Mouse (Mus musculus): ENCODE measurements at regions not wholly inside any gene's neighbourhood (a gene's known extent, or its start where the extent isn't known, plus 50 kb on each side); places are given as distances from the start of the nearest gene placed in this dataset.

DNA sequence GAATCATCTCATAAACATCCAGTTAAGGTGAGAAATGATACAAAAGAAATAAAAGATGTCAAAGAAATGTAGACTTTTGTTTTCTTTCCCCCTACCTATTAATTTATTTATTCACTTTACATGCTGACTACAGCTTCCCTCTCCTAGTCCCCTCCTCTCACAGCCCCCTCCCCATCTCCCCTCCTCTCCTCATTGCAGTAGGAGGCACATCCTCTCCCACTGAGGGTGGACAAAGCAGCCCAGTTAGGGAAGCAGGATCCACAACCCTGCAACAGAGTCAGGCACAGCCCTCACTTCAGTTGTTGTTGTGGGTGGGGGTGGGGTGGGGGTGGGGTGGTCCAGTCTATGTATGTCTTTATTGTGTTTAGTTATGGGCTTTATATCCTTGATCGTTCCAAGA lies 555.5 kb downstream of the Grin2a start:
- ATAC-seq (ENCODE audit: insufficient read depth) = no peak
- TF ChIP-seq CTCF (IDR thresholded peaks at IDR 0.05; ENCODE audit: low read depth) = no peak
- TF ChIP-seq EP300 (IDR thresholded peaks at IDR 0.05; ENCODE audit: low read depth) = no peak
- no peak overlapping the region for H3K9ac ChIP-seq (replicated peaks)
- WGBS (ENCODE audit: insufficient replicate concordance) = 54% methylated on average over 1 of the region's 1 CpGs
- no peaks in the 10 kb centered on the region for H3K4me1 ChIP-seq (replicated peaks; ENCODE audit: control insufficient read depth in 2 of 2, insufficient read depth in 2 of 2, low read length in 1 of 2)
- H3K4me3 ChIP-seq (ENCODE audit: insufficient read depth in 1 of 2, low read depth in 2 of 2, low read length in 2 of 2) = no peak overlapping the region
- H3K9me3 ChIP-seq (ENCODE audit: control insufficient read depth, low read length) = no peaks in the 10 kb centered on the region
- H3K4me2 ChIP-seq (ENCODE audit: low read depth) = no peak overlapping the region
- no peak overlapping the region for H3K27ac ChIP-seq
- no peaks in the 10 kb centered on the region for H3K27me3 ChIP-seq (ENCODE audit: control insufficient read depth, insufficient read depth, low read length)
- no peaks in the 10 kb centered on the region for H3K36me3 ChIP-seq (replicated peaks; ENCODE audit: control insufficient read depth, insufficient read depth, low read depth)
- no peak for DNase-seq (ENCODE audit: low read depth in 3 of 3, low spot score in 3 of 3)

DNA sequence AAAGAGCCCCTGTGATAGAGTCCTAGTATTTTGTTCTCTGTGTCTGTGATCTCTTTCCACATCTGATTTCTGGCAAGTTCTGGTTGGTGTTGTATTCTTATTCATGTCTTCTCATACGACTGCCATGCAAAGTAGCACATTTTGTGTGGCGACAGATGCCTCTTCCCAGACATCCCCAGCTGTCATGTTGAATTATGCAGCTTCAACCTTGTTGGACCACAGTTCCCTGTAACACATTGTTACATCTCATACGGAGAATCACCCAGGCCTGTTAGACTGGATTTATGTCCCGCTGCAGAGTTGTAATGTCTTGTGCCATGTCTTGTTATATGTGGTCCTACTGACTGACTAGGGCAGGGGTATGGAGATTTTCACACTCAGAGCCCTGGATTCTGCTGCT lies 543.3 kb downstream of the Grin2a start:
- WGBS (ENCODE audit: insufficient replicate concordance) = 59% methylated on average over 4 of the region's 4 CpGs
- no peak overlapping the region for H3K9ac ChIP-seq (replicated peaks)
- H3K36me3 ChIP-seq (replicated peaks; ENCODE audit: control insufficient read depth, insufficient read depth, low read depth) = no peaks in the 10 kb centered on the region
- ATAC-seq (ENCODE audit: insufficient read depth) (no peak), DNase-seq (ENCODE audit: low read depth in 3 of 3, low spot score in 3 of 3) (no peak)
- TF ChIP-seq EP300 (IDR thresholded peaks at IDR 0.05; ENCODE audit: low read depth) = no peak
- TF ChIP-seq CTCF (IDR thresholded peaks at IDR 0.05; ENCODE audit: low read depth) = no peak
- H3K9me3 ChIP-seq (ENCODE audit: control insufficient read depth, low read length) = no peaks in the 10 kb centered on the region
- no peak overlapping the region for H3K27ac ChIP-seq
- no peak overlapping the region for H3K4me2 ChIP-seq (ENCODE audit: low read depth)
- H3K4me1 ChIP-seq (replicated peaks; ENCODE audit: control insufficient read depth in 2 of 2, insufficient read depth in 2 of 2, low read length in 1 of 2) = no peaks in the 10 kb centered on the region
- H3K27me3 ChIP-seq (ENCODE audit: control insufficient read depth, insufficient read depth, low read length) = no peaks in the 10 kb centered on the region
- H3K4me3 ChIP-seq (ENCODE audit: insufficient read depth in 1 of 2, low read depth in 2 of 2, low read length in 2 of 2) = no peak overlapping the region

DNA sequence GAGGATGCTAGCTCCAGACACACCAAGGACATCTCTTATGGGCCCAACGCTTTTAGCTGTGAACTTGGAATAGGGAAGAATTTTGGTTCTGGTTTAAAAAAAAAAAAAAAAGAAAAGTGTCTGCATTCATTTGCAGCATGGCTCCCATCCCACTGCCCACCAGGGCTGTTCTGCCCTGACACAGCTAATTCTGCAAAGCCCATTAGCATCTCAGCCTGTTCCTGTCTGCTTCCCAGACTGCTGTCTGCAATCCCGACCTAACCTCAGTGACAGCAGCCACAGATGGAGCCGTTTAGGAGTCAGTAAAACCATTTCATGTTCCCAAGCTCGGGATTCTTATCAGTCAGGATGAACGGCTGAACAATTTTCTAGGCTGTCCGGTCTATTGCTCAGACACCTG lies 537.8 kb downstream of the Grin2a start:
- ATAC-seq (ENCODE audit: insufficient read depth) (no peak), DNase-seq (ENCODE audit: low read depth in 3 of 3, low spot score in 3 of 3) (no peak)
- TF ChIP-seq CTCF (IDR thresholded peaks at IDR 0.05; ENCODE audit: low read depth) = no peak
- 54% methylated on average over 6 of the region's 6 CpGs for WGBS (ENCODE audit: insufficient replicate concordance)
- no peak overlapping the region for H3K4me2 ChIP-seq (ENCODE audit: low read depth)
- H3K9me3 ChIP-seq (ENCODE audit: control insufficient read depth, low read length) = no peaks in the 10 kb centered on the region
- no peaks in the 10 kb centered on the region for H3K36me3 ChIP-seq (replicated peaks; ENCODE audit: control insufficient read depth, insufficient read depth, low read depth)
- H3K9ac ChIP-seq (replicated peaks) = no peak overlapping the region
- no peaks in the 10 kb centered on the region for H3K4me1 ChIP-seq (replicated peaks; ENCODE audit: control insufficient read depth in 2 of 2, insufficient read depth in 2 of 2, low read length in 1 of 2)
- no peak overlapping the region for H3K27ac ChIP-seq
- H3K4me3 ChIP-seq (ENCODE audit: insufficient read depth in 1 of 2, low read depth in 2 of 2, low read length in 2 of 2) = no peak overlapping the region
- no peaks in the 10 kb centered on the region for H3K27me3 ChIP-seq (ENCODE audit: control insufficient read depth, insufficient read depth, low read length)

DNA sequence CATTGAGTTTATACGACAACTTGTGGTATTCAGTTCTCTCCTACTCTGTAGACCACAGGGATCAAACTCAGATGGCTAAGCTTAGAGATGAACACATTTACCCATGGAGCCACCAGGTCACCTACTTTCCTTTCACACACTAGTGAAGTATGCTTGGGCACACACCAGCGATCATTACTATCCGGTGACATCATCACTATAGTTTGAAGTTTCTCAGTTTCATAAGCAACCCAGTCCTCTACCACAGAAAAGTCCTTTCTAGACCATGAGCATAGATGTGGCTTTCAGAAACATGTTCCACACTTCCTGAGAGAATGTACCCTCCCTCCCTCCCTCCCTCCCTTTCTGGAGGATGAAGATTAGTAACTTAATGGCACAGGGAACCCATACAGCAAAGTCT lies 532.9 kb downstream of the Grin2a start:
- no peaks in the 10 kb centered on the region for H3K27me3 ChIP-seq (ENCODE audit: control insufficient read depth, insufficient read depth, low read length)
- TF ChIP-seq CTCF (IDR thresholded peaks at IDR 0.05; ENCODE audit: low read depth) (no peak), EP300 (IDR thresholded peaks at IDR 0.05; ENCODE audit: low read depth) (no peak)
- H3K4me3 ChIP-seq (ENCODE audit: insufficient read depth in 1 of 2, low read depth in 2 of 2, low read length in 2 of 2) = no peak overlapping the region
- no peak overlapping the region for H3K27ac ChIP-seq
- no peaks in the 10 kb centered on the region for H3K36me3 ChIP-seq (replicated peaks; ENCODE audit: control insufficient read depth, insufficient read depth, low read depth)
- no peak for ATAC-seq (ENCODE audit: insufficient read depth)
- no peaks in the 10 kb centered on the region for H3K4me1 ChIP-seq (replicated peaks; ENCODE audit: control insufficient read depth in 2 of 2, insufficient read depth in 2 of 2, low read length in 1 of 2)
- no peaks in the 10 kb centered on the region for H3K9me3 ChIP-seq (ENCODE audit: control insufficient read depth, low read length)
- no peak overlapping the region for H3K9ac ChIP-seq (replicated peaks)
- 74% methylated on average over 3 of the region's 3 CpGs for WGBS (ENCODE audit: insufficient replicate concordance)
- H3K4me2 ChIP-seq (ENCODE audit: low read depth) = no peak overlapping the region
- DNase-seq (ENCODE audit: low read depth in 3 of 3, low spot score in 3 of 3) = no peak

DNA sequence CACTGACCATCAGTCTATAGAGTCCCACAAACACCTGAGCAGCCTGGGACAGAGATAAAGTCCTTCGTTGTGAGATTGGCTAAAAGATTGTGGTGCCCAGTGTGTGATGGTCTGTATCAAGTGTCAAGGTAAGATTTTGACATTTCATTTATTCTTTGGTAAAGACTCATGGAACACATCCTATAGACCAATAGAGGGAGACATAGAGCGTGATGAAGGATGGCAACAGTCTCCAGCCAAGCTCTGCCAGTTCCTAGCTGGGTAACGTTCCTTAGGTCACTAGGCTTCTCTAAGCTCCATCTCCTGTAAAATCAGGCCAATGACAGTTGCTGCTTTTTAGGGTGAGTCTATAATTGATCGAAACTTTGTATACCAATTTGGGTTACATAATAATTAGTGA lies 526.0 kb downstream of the Grin2a start:
- DNase-seq (ENCODE audit: low read depth in 3 of 3, low spot score in 3 of 3) = no peak

More for the DNA sequence above, 526.0 kb downstream of the Grin2a start:
- no peak overlapping the region for H3K27ac ChIP-seq
- peak; percentile 24; the same call in 1 of the 2 replicates for TF ChIP-seq CTCF (IDR thresholded peaks at IDR 0.05; ENCODE audit: low read depth)
- TF ChIP-seq EP300 (IDR thresholded peaks at IDR 0.05; ENCODE audit: low read depth) = no peak
- H3K4me1 ChIP-seq (replicated peaks; ENCODE audit: control insufficient read depth in 2 of 2, insufficient read depth in 2 of 2, low read length in 1 of 2) = no peaks in the 10 kb centered on the region
- 49% methylated on average over 4 of the region's 4 CpGs for WGBS (ENCODE audit: insufficient replicate concordance)
- no peaks in the 10 kb centered on the region for H3K36me3 ChIP-seq (replicated peaks; ENCODE audit: control insufficient read depth, insufficient read depth, low read depth)
- H3K27me3 ChIP-seq (ENCODE audit: control insufficient read depth, insufficient read depth, low read length) = no peaks in the 10 kb centered on the region
- ATAC-seq (ENCODE audit: insufficient read depth) = no peak
- H3K4me3 ChIP-seq (ENCODE audit: insufficient read depth in 1 of 2, low read depth in 2 of 2, low read length in 2 of 2) = no peak overlapping the region
- no peak overlapping the region for H3K4me2 ChIP-seq (ENCODE audit: low read depth)
- no peak overlapping the region for H3K9ac ChIP-seq (replicated peaks)
- H3K9me3 ChIP-seq (ENCODE audit: control insufficient read depth, low read length) = no peaks in the 10 kb centered on the region

All from liver, embryonic 14.5 days (tissue).